Mouse (Mus musculus): ENCODE measurements at regions not wholly inside any gene's neighbourhood (a gene's known extent, or its start where the extent isn't known, plus 50 kb on each side); places are given as distances from the start of the nearest gene placed in this dataset.
"Not testable (repeated sequence)": the region's sequence is repeated elsewhere in the genome, so short reads cannot be mapped to it uniquely, and the experiment has no call there.

DNA sequence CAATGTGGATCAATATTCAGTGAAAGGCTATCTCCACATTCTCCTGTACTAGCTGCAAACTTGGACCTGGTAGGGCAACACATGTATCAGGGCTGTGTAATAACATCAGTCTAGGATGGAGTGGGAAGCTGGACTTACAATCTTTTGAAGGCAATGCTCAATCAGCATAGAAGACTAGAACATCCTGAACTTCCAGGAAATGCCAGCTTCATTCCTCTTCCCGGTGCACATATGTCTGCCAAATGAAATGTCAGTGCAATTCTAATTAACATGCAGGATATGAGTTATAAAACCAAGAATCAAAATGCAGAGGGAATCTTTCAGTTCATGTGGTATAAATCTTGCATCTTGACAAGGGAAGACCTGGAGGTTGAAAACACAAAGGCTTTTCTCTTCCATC, 328.8 kb upstream of the Crbn start:
- Histone ChIP-seq H3K9ac (replicated peaks; ENCODE audit: low read depth) (no peak overlapping the region), H3K27ac (ENCODE audit: low read length) (no peak overlapping the region), H3K4me2 (replicated peaks; ENCODE audit: low read depth, low read length) (no peak overlapping the region), H3K4me3 (ENCODE audit: low read depth, low read length) (no peak overlapping the region), H3K36me3 (ENCODE audit: insufficient read depth, low read length) (no peaks in the 10 kb centered on the region), H3K27me3 (replicated peaks; ENCODE audit: insufficient read depth, low read length) (no peaks in the 10 kb centered on the region), H3K4me1 (ENCODE audit: insufficient read depth, low read depth, low read length) (no peaks in the 10 kb centered on the region), H3K9me3 (ENCODE audit: low read length) (no peaks in the 10 kb centered on the region)
- no peak for TF ChIP-seq CTCF (IDR thresholded peaks at IDR 0.05)
- no peak for TF ChIP-seq EP300 (IDR thresholded peaks at IDR 0.05)
- WGBS, result 84% methylated on average over 1 of the region's 1 CpGs
- ATAC-seq, result no peak
- DNase-seq (ENCODE audit: low spot score), result no peak

DNA sequence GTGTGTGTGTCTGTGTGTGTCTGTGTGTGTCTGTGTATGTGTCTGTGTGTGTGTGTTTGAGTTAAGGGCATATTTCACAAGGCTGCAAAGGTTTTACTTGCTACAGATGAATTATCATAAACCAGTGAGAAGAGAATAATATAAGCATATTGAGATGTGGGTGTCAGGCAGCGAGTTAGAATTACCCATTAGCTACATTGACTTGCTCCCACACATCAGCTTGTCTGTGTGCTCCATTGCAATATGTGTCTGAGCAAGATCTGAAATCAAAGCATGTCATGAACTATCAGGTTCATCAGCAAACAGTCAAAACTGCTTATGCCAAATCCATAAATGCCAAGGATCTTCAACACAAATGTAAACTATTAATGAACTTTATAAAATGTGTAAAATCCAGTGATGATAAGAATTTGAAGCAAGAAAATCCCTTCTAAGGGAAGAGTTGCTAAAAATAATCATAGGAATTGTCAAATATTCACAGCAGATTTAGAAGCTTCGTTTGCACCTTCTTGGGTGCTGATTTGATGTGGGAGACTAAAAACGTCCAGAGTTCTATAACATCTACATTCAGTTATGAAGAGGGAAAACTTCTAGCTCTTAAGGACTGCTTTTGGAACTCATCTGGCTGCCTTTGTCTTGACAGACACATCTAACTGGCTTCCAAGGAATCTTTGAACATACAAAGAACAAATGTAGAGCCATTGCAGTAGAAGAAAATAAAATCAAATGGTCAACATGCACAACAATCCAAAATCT, 361.7 kb upstream of the Lrrn1 start:
- no peak for ATAC-seq
- Histone ChIP-seq H3K27me3 (replicated peaks; ENCODE audit: insufficient read depth, low read length) (no peaks in the 10 kb centered on the region), H3K9ac (replicated peaks; ENCODE audit: low read depth) (no peak overlapping the region), H3K4me1 (ENCODE audit: insufficient read depth, low read depth, low read length) (no peaks in the 10 kb centered on the region), H3K9me3 (ENCODE audit: low read length) (no peaks in the 10 kb centered on the region), H3K4me2 (replicated peaks; ENCODE audit: low read depth, low read length) (no peak overlapping the region), H3K4me3 (ENCODE audit: low read depth, low read length) (no peak overlapping the region), H3K36me3 (ENCODE audit: insufficient read depth, low read length) (no peaks in the 10 kb centered on the region), H3K27ac (ENCODE audit: low read length) (no peak overlapping the region)
- TF ChIP-seq CTCF (IDR thresholded peaks at IDR 0.05) (no peak), EP300 (IDR thresholded peaks at IDR 0.05) (no peak)
- 48% methylated on average over 3 of the region's 3 CpGs for WGBS
- DNase-seq (ENCODE audit: low spot score), result no peak

DNA sequence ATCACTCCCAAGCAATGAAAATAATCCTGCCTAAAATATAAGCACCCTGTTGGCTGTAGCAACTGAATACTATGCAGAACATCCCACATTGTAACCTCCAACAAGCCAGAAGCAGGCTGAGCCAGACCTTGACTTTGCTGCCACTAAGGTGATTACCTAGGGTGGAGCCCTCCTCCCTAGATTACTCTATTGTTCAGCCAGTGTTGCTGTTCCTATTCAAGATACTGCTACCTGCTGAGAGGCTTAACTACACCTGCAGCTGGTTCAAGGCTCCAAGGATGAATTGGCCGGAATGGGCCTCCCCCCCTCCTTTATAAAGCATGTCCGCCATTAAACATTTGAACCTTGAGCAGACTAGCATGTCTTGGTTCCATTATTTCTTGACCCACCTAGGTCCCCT, 311.3 kb upstream of the Lrrn1 start:
- Histone ChIP-seq H3K9me3 (ENCODE audit: low read length) (no peaks in the 10 kb centered on the region), H3K4me1 (ENCODE audit: insufficient read depth, low read depth, low read length) (no peaks in the 10 kb centered on the region), H3K36me3 (ENCODE audit: insufficient read depth, low read length) (no peaks in the 10 kb centered on the region), H3K4me3 (ENCODE audit: low read depth, low read length) (no peak overlapping the region), H3K27ac (ENCODE audit: low read length) (no peak overlapping the region), H3K9ac (replicated peaks; ENCODE audit: low read depth) (no peak overlapping the region), H3K4me2 (replicated peaks; ENCODE audit: low read depth, low read length) (no peak overlapping the region), H3K27me3 (replicated peaks; ENCODE audit: insufficient read depth, low read length) (no peaks in the 10 kb centered on the region)
- WGBS, result 67% methylated on average over 2 of the region's 2 CpGs
- no peak for TF ChIP-seq CTCF (IDR thresholded peaks at IDR 0.05)
- no peak for TF ChIP-seq EP300 (IDR thresholded peaks at IDR 0.05)
- ATAC-seq (no peak), DNase-seq (ENCODE audit: low spot score) (no peak)

DNA sequence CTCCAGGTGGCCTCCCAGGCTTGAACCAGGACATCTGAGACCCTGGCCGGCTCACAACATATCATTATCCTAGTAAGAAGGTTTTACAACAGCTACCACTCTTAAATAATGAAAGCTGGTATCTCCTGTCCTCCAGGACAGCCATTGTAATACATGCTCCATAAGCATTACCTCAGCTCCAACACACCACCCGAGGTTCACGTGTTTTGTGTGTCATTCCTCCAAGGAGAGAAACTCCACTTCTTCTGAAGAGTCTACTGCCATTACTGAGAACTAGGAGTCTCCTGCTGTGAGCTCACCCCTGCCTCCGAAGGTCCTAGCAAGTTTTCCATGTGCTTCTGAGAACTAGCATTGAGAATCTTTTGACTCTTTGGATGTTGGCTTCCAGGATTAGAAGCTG, 310.8 kb upstream of the Lrrn1 start:
- Histone ChIP-seq H3K4me3 (ENCODE audit: low read depth, low read length) (no peak overlapping the region), H3K4me1 (ENCODE audit: insufficient read depth, low read depth, low read length) (no peaks in the 10 kb centered on the region), H3K9ac (replicated peaks; ENCODE audit: low read depth) (no peak overlapping the region), H3K36me3 (ENCODE audit: insufficient read depth, low read length) (no peaks in the 10 kb centered on the region), H3K27ac (ENCODE audit: low read length) (no peak overlapping the region), H3K4me2 (replicated peaks; ENCODE audit: low read depth, low read length) (no peak overlapping the region), H3K9me3 (ENCODE audit: low read length) (no peaks in the 10 kb centered on the region), H3K27me3 (replicated peaks; ENCODE audit: insufficient read depth, low read length) (no peaks in the 10 kb centered on the region)
- 71% methylated on average over 4 of the region's 4 CpGs for WGBS
- no peak for TF ChIP-seq CTCF (IDR thresholded peaks at IDR 0.05)
- no peak for TF ChIP-seq EP300 (IDR thresholded peaks at IDR 0.05)
- DNase-seq (ENCODE audit: low spot score) (no peak), ATAC-seq (no peak)

DNA sequence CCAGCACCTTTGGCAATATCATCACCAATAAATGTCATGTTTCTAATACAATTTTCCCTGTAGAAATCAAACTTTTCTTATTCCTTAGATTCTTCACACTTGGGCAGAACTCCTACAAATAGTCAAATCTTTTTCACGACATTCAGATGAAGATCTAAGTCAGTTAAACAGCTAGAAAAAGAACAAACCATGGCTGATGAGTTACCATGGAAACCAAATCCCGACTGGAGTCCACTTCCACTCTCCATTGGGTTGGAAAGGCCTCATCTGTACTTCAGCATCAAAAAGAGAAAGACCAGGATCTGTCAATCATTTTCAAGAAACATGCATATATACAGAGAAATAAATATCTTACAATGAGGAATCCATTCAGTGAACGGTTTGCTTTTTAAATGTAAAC, 307.0 kb upstream of the Lrrn1 start:
- H3K4me2 ChIP-seq (replicated peaks; ENCODE audit: low read depth, low read length), result no peak overlapping the region
- no peaks in the 10 kb centered on the region for H3K36me3 ChIP-seq (ENCODE audit: insufficient read depth, low read length)
- DNase-seq (ENCODE audit: low spot score) (no peak), ATAC-seq (no peak)
- no peak overlapping the region for H3K9ac ChIP-seq (replicated peaks; ENCODE audit: low read depth)
- no peaks in the 10 kb centered on the region for H3K4me1 ChIP-seq (ENCODE audit: insufficient read depth, low read depth, low read length)
- TF ChIP-seq CTCF (IDR thresholded peaks at IDR 0.05), result no peak
- no peak for TF ChIP-seq EP300 (IDR thresholded peaks at IDR 0.05)
- no peaks in the 10 kb centered on the region for H3K27me3 ChIP-seq (replicated peaks; ENCODE audit: insufficient read depth, low read length)
- no peak overlapping the region for H3K4me3 ChIP-seq (ENCODE audit: low read depth, low read length)
- H3K27ac ChIP-seq (ENCODE audit: low read length), result no peak overlapping the region
- no peaks in the 10 kb centered on the region for H3K9me3 ChIP-seq (ENCODE audit: low read length)
- WGBS, result 48% methylated on average over 3 of the region's 3 CpGs

DNA sequence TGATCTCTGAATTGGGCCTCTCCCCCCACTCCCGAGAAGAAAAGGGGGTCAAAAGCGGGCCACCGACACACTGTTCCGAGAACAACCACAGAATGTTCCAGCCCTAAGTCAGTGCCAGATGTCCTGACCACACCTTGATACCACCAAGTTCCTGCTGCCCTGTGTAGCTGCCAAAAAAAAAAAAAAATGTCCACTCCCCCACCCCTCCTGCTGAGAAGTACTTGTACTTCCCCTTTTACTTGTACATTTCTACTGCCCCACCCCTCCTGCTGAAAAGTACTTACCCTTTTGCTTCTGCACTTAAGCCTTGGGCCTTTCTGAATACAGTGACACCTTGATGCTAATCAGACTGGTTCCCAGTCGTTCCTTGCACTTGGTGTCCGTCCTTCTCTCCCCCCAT, 299.7 kb upstream of the Lrrn1 start:
- 77% methylated on average over 6 of the region's 6 CpGs for WGBS
- not testable (repeated sequence) for H3K4me2 ChIP-seq (replicated peaks; ENCODE audit: low read depth, low read length); H3K9me3 ChIP-seq (ENCODE audit: low read length); DNase-seq (ENCODE audit: low spot score); H3K4me3 ChIP-seq (ENCODE audit: low read depth, low read length); H3K27me3 ChIP-seq (replicated peaks; ENCODE audit: insufficient read depth, low read length); H3K27ac ChIP-seq (ENCODE audit: low read length); ATAC-seq; H3K4me1 ChIP-seq (ENCODE audit: insufficient read depth, low read depth, low read length); H3K9ac ChIP-seq (replicated peaks; ENCODE audit: low read depth); H3K36me3 ChIP-seq (ENCODE audit: insufficient read depth, low read length)

DNA sequence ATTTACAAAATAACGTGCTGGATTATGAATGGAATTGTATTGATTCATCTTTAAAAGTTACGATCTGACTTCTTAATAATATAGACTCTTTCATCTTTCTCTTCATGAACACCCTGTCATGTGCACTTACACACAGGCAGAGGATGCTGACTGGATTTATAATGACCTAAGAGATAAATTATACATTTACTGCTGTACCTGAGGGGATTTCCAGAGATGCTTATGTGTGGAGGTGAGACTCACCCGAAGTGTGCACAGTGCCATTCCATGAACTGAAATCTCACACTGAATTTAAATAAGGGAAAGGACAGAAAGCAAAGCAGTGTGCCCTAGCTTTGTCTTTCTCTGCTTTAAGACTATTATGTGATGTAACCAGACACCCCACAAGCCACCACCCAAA, 291.9 kb upstream of the Lrrn1 start:
- Histone ChIP-seq H3K27ac (ENCODE audit: low read length) (no peak overlapping the region), H3K4me3 (ENCODE audit: low read depth, low read length) (no peak overlapping the region), H3K36me3 (ENCODE audit: insufficient read depth, low read length) (no peaks in the 10 kb centered on the region), H3K27me3 (replicated peaks; ENCODE audit: insufficient read depth, low read length) (no peaks in the 10 kb centered on the region), H3K4me1 (ENCODE audit: insufficient read depth, low read depth, low read length) (no peaks in the 10 kb centered on the region), H3K4me2 (replicated peaks; ENCODE audit: low read depth, low read length) (no peak overlapping the region), H3K9me3 (ENCODE audit: low read length) (no peaks in the 10 kb centered on the region), H3K9ac (replicated peaks; ENCODE audit: low read depth) (no peak overlapping the region)
- DNase-seq (ENCODE audit: low spot score), result no peak
- TF ChIP-seq EP300 (IDR thresholded peaks at IDR 0.05), result no peak
- TF ChIP-seq CTCF (IDR thresholded peaks at IDR 0.05), result no peak
- WGBS, result 67% methylated on average over 3 of the region's 3 CpGs
- ATAC-seq, result no peak
